Mouse (Mus musculus) CD4-positive helper T cell, adult 2 months (primary cell): ENCODE results near the gene Mmp14.

ENCODE experiments used
- DNase-seq: peaks from one replicate; pipeline ENCODE4 v3.0.0-alpha.2; 2012; ENCODE audit warnings: low read depth, missing footprints, low spot score

Gene Mmp14

DNA sequence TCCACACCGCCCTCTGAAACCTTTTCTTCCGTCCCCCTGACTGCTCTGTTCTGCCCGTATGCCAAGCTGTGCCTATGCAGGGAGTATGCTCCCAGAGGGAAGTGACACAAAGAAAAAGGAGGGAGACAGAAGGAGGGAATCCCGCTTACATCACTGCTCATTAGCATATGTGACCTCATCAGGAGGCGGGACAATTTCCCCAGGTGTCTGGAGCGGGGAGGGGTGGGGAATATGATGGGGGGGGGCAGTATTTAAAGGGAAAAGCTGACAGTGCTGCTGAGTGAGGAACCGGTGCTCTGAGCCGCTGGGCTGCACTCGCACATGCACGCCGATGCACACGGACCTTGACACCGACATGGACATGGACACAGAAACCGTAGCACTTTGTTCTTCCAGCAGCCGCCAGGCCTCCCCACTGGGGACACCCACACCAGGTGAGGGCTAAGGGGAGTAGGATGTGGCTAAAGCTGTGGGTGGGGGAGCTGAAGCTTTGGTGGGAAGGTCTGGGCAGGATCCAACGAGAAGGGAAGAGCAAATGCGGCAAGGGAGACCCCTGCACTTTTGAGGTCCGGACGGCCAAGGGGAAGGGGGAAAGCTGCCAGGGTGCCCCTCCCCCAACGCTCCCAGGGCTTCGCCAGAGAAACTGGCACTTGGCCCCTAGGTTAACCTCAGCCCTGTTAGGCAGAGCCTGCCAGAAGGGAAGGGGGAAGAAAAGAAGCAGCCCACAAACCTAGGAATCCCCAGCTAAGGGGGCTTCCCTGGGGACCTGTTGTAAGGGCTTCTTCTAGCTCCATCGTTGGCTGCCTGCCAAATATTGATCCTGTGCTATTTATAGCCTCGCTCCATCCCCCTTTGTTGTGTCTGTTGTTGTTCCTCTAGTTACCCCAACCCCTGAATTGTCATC lies 44.8 kb downstream of the Mmp14 start, which contains the start of gene Rem2:
Gene Rem2, plus strand, starts transcription at position 160 of the 904 bp plus-strand sequence.
- DNase-seq: no peak

DNA sequence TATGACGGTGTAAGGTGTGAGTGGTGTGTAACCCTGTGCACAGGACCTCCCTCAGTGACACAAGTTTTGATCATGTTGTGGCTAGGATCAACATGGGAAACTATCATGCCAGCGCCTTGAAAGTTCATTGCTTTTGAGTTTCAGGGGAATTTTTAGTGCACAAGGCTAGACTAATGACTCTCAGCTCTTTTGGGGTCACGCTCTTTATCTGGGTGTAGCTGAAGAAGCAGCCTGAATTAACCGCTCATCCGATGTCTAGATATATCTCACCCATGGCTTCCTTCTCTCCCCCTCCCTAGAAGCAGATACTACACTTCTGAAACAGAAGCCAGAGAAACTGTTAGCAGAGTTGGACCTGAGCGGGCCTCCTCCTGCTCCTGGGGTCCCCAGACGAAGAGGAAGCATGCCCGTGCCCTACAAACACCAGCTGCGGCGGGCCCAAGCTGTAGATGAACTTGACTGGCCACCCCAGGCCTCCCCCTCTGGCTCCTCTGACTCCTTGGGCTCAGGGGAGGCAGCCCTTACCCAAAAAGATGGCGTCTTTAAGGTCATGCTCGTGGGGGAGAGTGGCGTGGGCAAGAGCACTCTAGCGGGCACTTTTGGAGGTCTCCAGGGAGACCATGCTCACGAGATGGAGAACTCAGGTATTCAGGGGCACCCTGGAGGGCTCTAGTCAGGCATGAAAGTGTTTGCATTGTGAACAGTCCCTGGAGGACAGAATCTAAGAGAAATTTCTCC lies 45.9 kb downstream of the Mmp14 start:
- no peak for DNase-seq

DNA sequence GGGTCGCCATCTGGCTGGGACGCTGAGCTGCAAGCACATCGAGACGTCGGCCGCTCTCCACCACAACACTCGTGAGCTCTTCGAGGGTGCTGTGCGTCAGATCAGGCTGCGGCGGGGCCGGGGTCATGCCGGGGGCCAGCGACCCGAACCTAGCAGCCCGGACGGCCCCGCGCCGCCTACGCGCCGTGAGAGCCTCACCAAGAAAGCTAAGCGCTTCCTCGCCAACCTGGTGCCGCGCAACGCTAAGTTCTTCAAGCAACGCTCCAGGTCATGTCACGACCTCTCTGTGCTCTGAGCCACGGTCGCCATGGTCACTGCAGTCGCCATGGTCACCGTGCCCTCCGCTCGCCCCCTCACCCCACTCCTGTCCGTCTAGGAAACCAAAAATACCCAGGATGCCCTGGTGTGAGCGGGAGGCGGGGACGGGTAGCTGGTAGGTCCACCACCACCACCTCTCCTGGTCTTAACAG lies 48.1 kb downstream of the Mmp14 start:
- peak; percentile 72 for DNase-seq

DNA sequence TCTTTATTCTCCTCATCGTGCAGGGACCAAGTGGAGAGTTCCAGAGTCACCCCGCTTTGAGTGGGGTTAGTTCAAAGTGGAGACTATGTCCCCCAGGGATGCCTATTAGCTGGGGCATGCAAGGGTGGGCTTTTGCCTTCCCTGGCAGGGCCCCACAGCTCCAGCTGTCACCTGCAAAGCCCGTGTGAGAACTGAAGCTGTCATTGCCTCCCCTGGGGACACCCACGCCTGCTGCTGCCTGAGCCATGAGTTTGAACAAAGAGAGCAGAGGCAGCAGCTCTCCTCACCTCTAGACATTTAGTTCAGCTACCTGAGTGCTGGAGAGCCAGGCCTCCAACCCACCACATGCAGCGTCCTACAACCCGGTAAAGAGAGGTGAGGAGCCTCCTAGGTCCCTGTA lies 49.3 kb downstream of the Mmp14 start:
- no peak for DNase-seq

DNA sequence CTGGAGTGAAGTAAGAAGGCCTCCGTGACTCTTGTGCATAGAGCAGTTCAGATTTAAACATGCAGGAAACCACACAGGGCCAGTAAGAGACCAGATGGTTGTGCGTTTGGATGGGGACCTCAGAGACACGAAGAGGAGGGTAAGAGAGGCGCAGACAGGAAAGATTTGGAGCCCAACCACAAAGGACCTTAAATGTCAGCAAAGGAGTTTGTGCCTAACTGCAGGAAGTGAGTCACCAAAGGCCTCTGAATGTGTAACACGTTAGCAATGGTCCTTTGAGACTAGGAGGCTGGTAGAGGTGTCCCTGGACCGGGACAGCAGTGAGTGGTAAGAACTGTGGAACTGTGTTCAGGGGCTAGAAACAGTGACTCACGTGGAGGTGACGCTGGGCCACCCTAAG lies 50.0 kb downstream of the Mmp14 start:
- DNase-seq: peak; percentile 77

DNA sequence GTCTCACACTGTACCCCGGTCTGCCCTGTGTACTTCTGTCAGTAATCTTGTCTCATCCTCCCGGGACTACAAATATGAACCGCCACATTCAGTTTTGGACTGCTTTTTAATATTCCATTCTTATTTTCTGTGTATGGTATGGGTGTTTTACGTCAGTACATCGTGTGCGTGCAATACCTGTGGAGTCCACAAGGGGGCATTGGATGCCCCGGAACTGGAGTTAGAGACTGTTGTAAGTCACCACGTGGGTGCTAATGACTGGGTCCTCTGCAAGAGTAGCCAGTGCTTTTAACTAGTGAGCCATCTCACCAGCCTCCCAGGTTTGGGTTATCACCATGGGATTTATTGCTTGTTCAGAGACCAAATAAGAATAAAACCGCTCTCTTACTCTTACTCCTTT lies 51.1 kb downstream of the Mmp14 start:
- DNase-seq: peak; percentile 74

DNA sequence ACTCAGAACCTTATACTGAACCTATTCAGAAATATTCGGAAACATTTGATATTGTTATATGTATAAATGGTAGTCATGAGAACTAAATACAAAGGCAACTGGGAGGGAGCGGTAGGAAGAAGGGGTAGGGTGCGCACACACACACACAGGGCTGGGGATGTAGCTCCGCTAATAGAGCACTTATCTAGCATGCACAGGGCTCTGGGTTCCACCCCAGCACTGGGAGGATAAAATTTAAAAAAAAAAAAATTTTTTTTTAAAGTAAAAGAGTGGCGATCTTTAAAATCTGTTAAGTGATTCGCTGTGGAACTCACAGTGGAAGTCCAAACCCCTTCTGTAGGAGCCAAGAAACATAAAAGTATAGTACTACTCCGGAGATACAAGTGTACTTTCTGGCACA lies 54.5 kb downstream of the Mmp14 start:
- DNase-seq: no peak

DNA sequence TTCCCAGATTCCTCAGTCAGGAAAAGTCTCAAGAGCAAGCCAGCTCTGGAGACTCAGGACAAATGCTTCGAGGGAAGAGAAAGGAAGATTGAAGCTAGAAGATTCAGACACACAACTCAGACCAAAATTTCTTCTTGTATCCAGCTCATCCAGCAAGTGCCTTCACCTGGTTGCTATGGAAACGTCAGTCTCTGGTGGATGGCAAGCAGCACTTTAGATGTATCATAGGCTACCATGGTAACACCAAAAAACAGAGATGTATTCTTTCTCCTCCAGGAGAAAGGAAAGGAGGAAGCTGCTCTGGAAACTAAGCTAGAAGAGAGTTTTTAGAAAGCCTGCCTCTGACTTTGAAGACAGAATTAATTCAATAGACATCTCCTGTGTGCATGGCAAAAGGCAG lies 56.3 kb downstream of the Mmp14 start:
- DNase-seq: no peak

DNA sequence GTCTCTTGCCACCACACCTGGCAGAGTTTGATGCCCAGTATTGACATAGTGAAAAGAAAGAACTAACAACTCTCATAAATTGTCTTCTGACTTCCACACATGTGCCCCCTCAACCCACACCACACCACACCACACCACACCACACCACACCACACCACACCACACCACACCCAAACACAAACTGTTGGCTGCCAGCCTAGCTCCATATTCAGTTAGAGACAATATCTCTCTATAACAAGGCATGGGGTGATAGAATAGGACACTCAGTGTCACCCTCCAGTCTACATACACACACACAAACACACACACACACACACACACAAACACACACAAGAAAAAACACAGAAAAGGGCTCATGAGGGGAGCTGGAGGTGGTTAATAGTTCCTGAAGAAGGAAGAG lies 56.9 kb downstream of the Mmp14 start:
- DNase-seq: no peak

DNA sequence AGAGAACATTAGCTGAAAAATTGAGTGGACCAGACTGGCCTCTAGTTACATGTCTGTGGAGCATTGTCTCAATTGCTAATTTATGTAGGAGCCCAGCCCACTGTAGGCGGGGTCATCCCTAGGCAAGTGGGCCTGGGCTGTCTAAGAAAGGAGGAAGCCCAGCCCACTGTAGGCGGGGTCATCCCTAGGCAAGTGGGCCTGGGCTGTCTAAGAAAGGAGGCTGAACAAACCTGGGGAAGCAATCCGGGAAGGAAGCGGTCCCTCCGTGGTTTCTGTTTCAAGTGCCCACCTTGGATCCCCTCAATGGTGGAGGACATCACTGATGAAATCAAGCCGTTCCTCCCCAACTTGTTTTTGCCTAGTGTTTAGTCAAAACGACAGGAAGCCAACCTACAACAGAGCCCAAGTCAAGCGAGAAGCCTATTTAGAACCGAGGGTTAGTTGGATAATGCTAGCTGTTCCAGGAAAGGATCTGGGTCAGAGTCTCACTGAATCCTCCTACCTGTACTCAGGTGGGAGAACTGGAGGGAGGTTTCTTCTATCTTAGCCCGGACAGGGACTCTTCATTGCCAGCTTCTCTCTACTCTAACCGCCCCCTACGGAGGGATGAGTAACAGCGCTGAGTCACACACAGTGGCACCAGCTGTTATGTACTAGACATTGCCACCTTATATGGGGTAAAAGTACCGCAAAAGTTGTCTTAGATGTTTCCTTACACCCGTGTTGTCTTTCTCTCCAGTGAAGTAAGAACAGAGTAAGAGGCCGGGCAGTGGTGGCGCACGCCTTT lies 61.1 kb downstream of the Mmp14 start:
- DNase-seq: peak; percentile 81

DNA sequence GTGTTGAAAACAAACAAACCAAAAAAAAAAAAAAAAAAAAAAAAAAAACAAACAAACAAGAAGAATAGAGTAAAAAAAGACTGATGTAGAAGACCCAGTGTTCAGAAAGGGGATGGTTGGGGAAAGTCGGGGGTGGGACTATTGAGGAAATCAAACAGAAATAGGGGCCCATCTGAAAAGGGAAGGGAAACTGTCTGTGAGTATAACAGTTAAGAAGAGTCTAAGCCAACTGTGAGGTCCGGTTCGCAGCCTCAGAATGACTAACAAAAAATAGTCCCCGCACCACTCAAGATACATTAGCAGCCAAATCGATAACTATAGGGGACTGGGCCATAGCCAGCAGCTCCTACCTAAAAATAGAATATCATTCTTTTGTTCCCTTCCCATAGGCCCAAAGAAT lies 61.8 kb downstream of the Mmp14 start:
- no peak for DNase-seq

DNA sequence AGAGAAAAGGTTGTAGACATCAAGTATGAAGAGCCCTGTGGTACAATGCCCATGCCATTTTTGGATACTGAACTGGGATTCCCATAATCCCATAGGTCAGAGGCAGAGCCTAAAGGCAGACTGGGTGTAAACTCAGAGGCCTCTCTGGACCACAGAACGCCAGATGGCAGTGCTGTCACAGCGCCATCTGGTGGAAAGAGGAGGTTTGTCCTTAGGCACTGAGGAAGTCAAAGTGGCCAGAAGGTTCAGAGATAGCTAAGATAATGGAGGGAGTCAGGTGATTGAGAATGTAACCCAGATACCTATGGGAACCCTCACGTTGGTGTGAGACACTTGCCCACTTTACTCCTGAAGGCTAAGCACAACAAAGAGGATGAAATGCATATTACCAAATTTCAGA lies 62.8 kb downstream of the Mmp14 start:
- DNase-seq: peak; percentile 83
